In the genomic region with DNA sequence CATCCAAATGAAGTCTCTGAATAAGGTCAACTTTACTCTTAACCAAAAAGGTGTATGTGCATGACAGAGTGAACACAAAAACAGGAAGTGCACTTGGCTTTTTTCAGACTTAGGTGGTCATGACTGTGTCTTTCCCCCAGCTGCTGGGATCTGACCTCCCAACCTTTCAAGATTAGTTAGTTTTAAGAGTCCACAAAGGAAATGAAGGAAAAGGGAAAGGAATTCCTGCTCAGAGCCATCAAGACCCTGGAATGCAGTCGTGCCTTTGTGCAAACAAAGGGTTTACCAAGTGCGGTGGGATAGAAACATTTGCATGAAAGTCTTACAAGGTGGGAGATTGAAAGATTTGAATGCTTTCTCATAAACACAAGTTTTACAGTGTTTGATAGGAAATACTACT, we compare ENCODE assay signal across 26 mouse cellular contexts. TPM values are rescaled to one million over a fixed set of nuclear protein-coding genes. Genes with fewer than 3 reads are reported as not detected.
DNase-seq lines count a peak whose midpoint lies in the region; ATAC-seq lines count a peak whose summit lies in the region.
"Had no signal": no experiment of that assay in that cellular context is flagged by ENCODE, and none has a peak within 500 bp of the region (broad histone marks: within the 10 kb centered on the region; RNA-seq: fewer than 3 reads in every experiment).

No protein-coding gene starts in this region.

- WGBS in embryonic facial prominence, embryonic 14.5 days = 26% methylated on average over 2 of the region's 2 CpGs
- 18% methylated on average over 2 of the region's 2 CpGs for WGBS in embryonic facial prominence, embryonic 10.5 days

- no peaks in the 10 kb centered on the region for H3K4me1 ChIP-seq in embryonic facial prominence, embryonic 14.5 days (ENCODE audit: control insufficient read depth, insufficient read depth, low read length)
- no peaks in the 10 kb centered on the region for H3K4me1 ChIP-seq in embryonic facial prominence, embryonic 10.5 days
- H3K4me1 ChIP-seq: heart, embryonic 15.5 days; limb, embryonic 13.5 days; midbrain, embryonic 12.5 days had no signal

- no peak overlapping the region for H3K9ac ChIP-seq in embryonic facial prominence, embryonic 14.5 days (ENCODE audit: low read depth, low read length)
- H3K9ac ChIP-seq: forebrain, postnatal 0 days; heart, embryonic 15.5 days; hindbrain, embryonic 14.5 days; limb, embryonic 13.5 days; liver, embryonic 12.5 days; midbrain, embryonic 12.5 days; neural tube, embryonic 15.5 days had no signal

- H3K36me3 ChIP-seq in embryonic facial prominence, embryonic 14.5 days (ENCODE audit: control insufficient read depth, insufficient read depth, low read length) = no peaks in the 10 kb centered on the region
- no peaks in the 10 kb centered on the region for H3K36me3 ChIP-seq in embryonic facial prominence, embryonic 10.5 days (replicated peaks)
- H3K36me3 ChIP-seq: heart, embryonic 15.5 days; limb, embryonic 13.5 days; liver, embryonic 12.5 days; midbrain, embryonic 12.5 days; neural tube, embryonic 15.5 days had no signal

- no peak overlapping the region for H3K4me2 ChIP-seq in embryonic facial prominence, embryonic 14.5 days (ENCODE audit: low read depth, low read length)
- H3K4me2 ChIP-seq: heart, embryonic 15.5 days; hindbrain, embryonic 14.5 days; limb, embryonic 13.5 days; liver, embryonic 12.5 days; midbrain, embryonic 12.5 days; neural tube, embryonic 15.5 days had no signal

- H3K4me3 ChIP-seq in embryonic facial prominence, embryonic 14.5 days (ENCODE audit: low read depth, low read length) = no peak overlapping the region
- H3K4me3 ChIP-seq in embryonic facial prominence, embryonic 10.5 days = no peak overlapping the region
- H3K4me3 ChIP-seq: heart, embryonic 15.5 days; limb, embryonic 13.5 days; liver, embryonic 12.5 days; midbrain, embryonic 12.5 days; neural tube, embryonic 15.5 days had no signal

- no peaks in the 10 kb centered on the region for H3K9me3 ChIP-seq in embryonic facial prominence, embryonic 14.5 days (ENCODE audit: control insufficient read depth, low read length)
- no peaks in the 10 kb centered on the region for H3K9me3 ChIP-seq in embryonic facial prominence, embryonic 10.5 days
- H3K9me3 ChIP-seq: heart, embryonic 15.5 days; limb, embryonic 13.5 days; liver, embryonic 12.5 days; midbrain, embryonic 12.5 days; neural tube, embryonic 15.5 days had no signal

- no peak overlapping the region for H3K27ac ChIP-seq in embryonic facial prominence, embryonic 14.5 days (replicated peaks; ENCODE audit: low read depth, low read length)
- H3K27ac ChIP-seq in embryonic facial prominence, embryonic 10.5 days (replicated peaks) = no peak overlapping the region
- H3K27ac ChIP-seq: heart, embryonic 15.5 days; hindbrain, embryonic 14.5 days; limb, embryonic 13.5 days; liver, embryonic 12.5 days; midbrain, embryonic 12.5 days; neural tube, embryonic 15.5 days had no signal

- peaks cover 9% of the 10 kb centered on the region for H3K27me3 ChIP-seq in embryonic facial prominence, embryonic 14.5 days (replicated peaks; ENCODE audit: control insufficient read depth, insufficient read depth, low read length)
- H3K27me3 ChIP-seq in embryonic facial prominence, embryonic 10.5 days (replicated peaks; ENCODE audit: low read depth, poor library complexity, severe bottlenecking) = peaks cover 82% of the 10 kb centered on the region
- H3K27me3 ChIP-seq: heart, embryonic 15.5 days had no signal

- no peak for ATAC-seq in embryonic facial prominence, embryonic 14.5 days (ENCODE audit: low read depth)
- ATAC-seq in granulocyte monocyte progenitor cell, adult 5-6 weeks (replicated peaks; ENCODE audit: poor library complexity, severe bottlenecking) = peak; percentile 38; the same call in 1 of the 2 replicates
- ATAC-seq: activated CD4-positive, CD25-positive, alpha-beta regulatory T cell, adult 4 months; forebrain, postnatal 0 days; inflammation-experienced regulatory T-cells, adult 6 months; liver, embryonic 12.5 days; Patski had no signal

- DNase-seq in embryonic facial prominence, embryonic 14.5 days (ENCODE audit: low spot score) = peak; percentile 2
- DNase-seq in embryonic facial prominence, embryonic 10.5 days (ENCODE audit: low spot score) = no peak
- peak; percentile 10 for DNase-seq in 416B (ENCODE audit: low read depth)
- DNase-seq in ES-CJ7 (ENCODE audit: low read depth, low spot score) = peak; percentile 28
- DNase-seq in right cerebral cortex, postnatal 10 days (ENCODE audit: low spot score in 2 of 2) = no peak
- no peak for DNase-seq in cerebellum, adult 9-11 months
- DNase-seq: adrenal gland, adult 8-10 months; cerebellum, adult 11-12 months; cerebellum, postnatal 14 days; forebrain, postnatal 0 days; gastrocnemius, postnatal 36 days; heart, postnatal 4 days; kidney, adult 2 months; kidney, postnatal 10 days; lung, adult 18-20 months; right cerebral cortex, postnatal 14 days had no signal

RNA-seq across cellular contexts. Expression of a gene that starts 4.6 kb away (rescaled TPM):
- 1.1 TPM in 2 replicates for polyA plus RNA-seq in embryonic facial prominence, embryonic 14.5 days (2014; fragmentation: Nextera tagmentation; extraction: Ambion mirVana)
- 0.93 and 1.4 TPM in 2 replicates for polyA plus RNA-seq in embryonic facial prominence, embryonic 10.5 days (2016; fragmentation: Nextera tagmentation; extraction: Ambion mirVana)
- 18.8 and 22.5 TPM in 2 replicates for total RNA-seq in granulocyte monocyte progenitor cell, adult 5-6 weeks (2014; fragmentation: Nextera tagmentation)
- total RNA-seq in granulocyte monocyte progenitor cell, adult 5-6 weeks (2017) = 6.3 and 6.9 TPM in 2 replicates

Comparison
In these comparisons a context has a peak if more than half of its experiments do, and no peak if none do; other contexts are left out.
1. DNase-seq: peak in embryonic facial prominence, embryonic 14.5 days (single experiment), 416B (single experiment) and ES-CJ7 (single experiment); none in embryonic facial prominence, embryonic 10.5 days (single experiment), right cerebral cortex, postnatal 10 days (0 of 2) and cerebellum, adult 9-11 months (single experiment).